In genomic region chr3:73134316-73134715, GRCm38 (mm10) we compare ENCODE assay signal across 8 mouse cellular contexts.
A peak's percentile ranks its signal among the peaks of the same experiment; 100 is the strongest.
DNase-seq lines count a peak whose midpoint lies in the region; ATAC-seq and TF ChIP-seq lines count a peak whose summit lies in the region.

No protein-coding gene starts in this region.

- H3K36me3 ChIP-seq in testis, adult 2 months (ENCODE audit: control insufficient read depth, insufficient read depth, low read length), result no peaks in the 10 kb centered on the region
- no peaks in the 10 kb centered on the region for H3K36me3 ChIP-seq in embryonic facial prominence, embryonic 14.5 days (ENCODE audit: control insufficient read depth, insufficient read depth, low read length)

- ATAC-seq in embryonic facial prominence, embryonic 14.5 days (ENCODE audit: low read depth), result no peak

- H3K4me1 ChIP-seq in testis, adult 2 months (ENCODE audit: control insufficient read depth, insufficient read depth, low read length), result no peaks in the 10 kb centered on the region
- no peaks in the 10 kb centered on the region for H3K4me1 ChIP-seq in embryonic facial prominence, embryonic 14.5 days (ENCODE audit: control insufficient read depth, insufficient read depth, low read length)

- no peaks in the 10 kb centered on the region for H3K27me3 ChIP-seq in testis, adult 2 months (ENCODE audit: control insufficient read depth, insufficient read depth, low read length)
- H3K27me3 ChIP-seq in embryonic facial prominence, embryonic 14.5 days (replicated peaks; ENCODE audit: control insufficient read depth, insufficient read depth, low read length), result no peaks in the 10 kb centered on the region

- H3K9me3 ChIP-seq in embryonic facial prominence, embryonic 14.5 days (ENCODE audit: control insufficient read depth, low read length), result no peaks in the 10 kb centered on the region

- no peak for DNase-seq in gastrocnemius, adult 2 months
- DNase-seq in gastrocnemius, postnatal 36 days, result no peak
- no peak for DNase-seq in testis, postnatal 14 days (ENCODE audit: low spot score)
- DNase-seq in embryonic facial prominence, embryonic 14.5 days (ENCODE audit: low spot score), result peak; percentile 40
- peak; percentile 44 for DNase-seq in left cerebral cortex, postnatal 4 days
- DNase-seq in thymus, postnatal 10 days (ENCODE audit: low spot score in 2 of 2), result no peak
- DNase-seq in lung, postnatal 10 days, result no peak

- 5% methylated on average over 9 of the region's 9 CpGs for WGBS in embryonic facial prominence, embryonic 14.5 days

- no peak overlapping the region for H3K9ac ChIP-seq in embryonic facial prominence, embryonic 14.5 days (ENCODE audit: low read depth, low read length)

- TF ChIP-seq CTCF in gastrocnemius, adult 2 months (IDR thresholded peaks at IDR 0.05), result peak; percentile 43
- TF ChIP-seq CTCF in testis, adult 2 months (IDR thresholded peaks at IDR 0.05; ENCODE audit: control insufficient read depth, insufficient read depth, insufficient replicate concordance, low read depth, low read length), result peak; percentile 76; the same call in 1 of the 2 replicates

- no peak for TF ChIP-seq POLR2A in testis, adult 2 months (IDR thresholded peaks at IDR 0.05; ENCODE audit: control insufficient read depth, low read depth, low read length)

- intact Hi-C loops in gastrocnemius, adult 2 months (cut with DNase I), result no loop called here
- intact Hi-C loops in gastrocnemius, postnatal 36 days (cut with DNase I), result no loop called here
- intact Hi-C loops in left cerebral cortex, postnatal 4 days (cut with DNase I), result no loop called here

- no peak overlapping the region for H3K4me3 ChIP-seq in gastrocnemius, adult 2 months
- no peak overlapping the region for H3K4me3 ChIP-seq in testis, adult 2 months (ENCODE audit: control insufficient read depth, low read depth, low read length)
- H3K4me3 ChIP-seq in embryonic facial prominence, embryonic 14.5 days (ENCODE audit: low read depth, low read length), result no peak overlapping the region

- H3K4me2 ChIP-seq in embryonic facial prominence, embryonic 14.5 days (ENCODE audit: low read depth, low read length), result no peak overlapping the region

- H3K27ac ChIP-seq in gastrocnemius, adult 2 months, result no peak overlapping the region
- H3K27ac ChIP-seq in testis, adult 2 months (ENCODE audit: control insufficient read depth, insufficient read depth, low read depth, low read length), result no peak overlapping the region
- H3K27ac ChIP-seq in embryonic facial prominence, embryonic 14.5 days (replicated peaks; ENCODE audit: low read depth, low read length), result no peak overlapping the region

Comparison
In these comparisons a context has a peak if more than half of its experiments do, and no peak if none do; other contexts are left out.
1. DNase-seq: peak in embryonic facial prominence, embryonic 14.5 days (single experiment) and left cerebral cortex, postnatal 4 days (single experiment); none in gastrocnemius, adult 2 months (single experiment), gastrocnemius, postnatal 36 days (0 of 2), testis, postnatal 14 days (single experiment), thymus, postnatal 10 days (0 of 2) and lung, postnatal 10 days (single experiment).